Mouse (Mus musculus) E14TG2a.4 (cell line): ENCODE results near the gene Trim47.
"Not testable (repeated sequence)": the region's sequence is repeated elsewhere in the genome, so short reads cannot be mapped to it uniquely, and the experiment has no call there.

Experiments
- H3K27me3 ChIP-seq: 2 replicates; pipeline ENCODE4 v1.6.1; 2014; ENCODE audit warnings: low read length, control low read depth; ENCODE audit not compliant: insufficient read depth
- H3K36me3 ChIP-seq: 2 replicates; pipeline ENCODE4 v1.6.1; 2014; ENCODE audit warnings: low read length, control low read depth; ENCODE audit not compliant: insufficient read depth
- H3K4me1 ChIP-seq: replicated peaks from 2 replicates; pipeline ENCODE4 v1.6.1; 2014; ENCODE audit warnings: low read depth, low read length, control low read depth
- H3K4me3 ChIP-seq: replicated peaks from 2 replicates; pipeline ENCODE4 v1.5.1; 2014; ENCODE audit warnings: mild to moderate bottlenecking, low read length
- H3K9me3 ChIP-seq: 2 replicates; pipeline ENCODE4 v1.6.1; 2014; ENCODE audit warnings: low read length, control low read depth
- CTCF ChIP-seq: conservative IDR thresholded peaks from 2 replicates; pipeline ENCODE4 v1.5.1; 2014; ENCODE audit warnings: low read length
- NANOG ChIP-seq: IDR thresholded peaks from 2 replicates; pipeline ENCODE4 v1.6.1; 2014; ENCODE audit warnings: borderline replicate concordance, low read length, mixed read lengths
- POU5F1 ChIP-seq: IDR thresholded peaks from 2 replicates; pipeline ENCODE4 v1.6.1; 2014; ENCODE audit warnings: low read length, borderline replicate concordance

Gene Trim47

GRCm38 (mm10) chr11:116099462-116099861, 27.5 kb downstream of the Trim47 start:
- H3K9me3 ChIP-seq, result no peaks in the 10 kb centered on the region
- peaks cover 55% of the 10 kb centered on the region for H3K4me1 ChIP-seq
- H3K27me3 ChIP-seq, result no peaks in the 10 kb centered on the region
- H3K4me3 ChIP-seq, result no peak overlapping the region
- no peaks in the 10 kb centered on the region for H3K36me3 ChIP-seq
- TF ChIP-seq CTCF (no peak), NANOG (no peak), POU5F1 (no peak)

DNA sequence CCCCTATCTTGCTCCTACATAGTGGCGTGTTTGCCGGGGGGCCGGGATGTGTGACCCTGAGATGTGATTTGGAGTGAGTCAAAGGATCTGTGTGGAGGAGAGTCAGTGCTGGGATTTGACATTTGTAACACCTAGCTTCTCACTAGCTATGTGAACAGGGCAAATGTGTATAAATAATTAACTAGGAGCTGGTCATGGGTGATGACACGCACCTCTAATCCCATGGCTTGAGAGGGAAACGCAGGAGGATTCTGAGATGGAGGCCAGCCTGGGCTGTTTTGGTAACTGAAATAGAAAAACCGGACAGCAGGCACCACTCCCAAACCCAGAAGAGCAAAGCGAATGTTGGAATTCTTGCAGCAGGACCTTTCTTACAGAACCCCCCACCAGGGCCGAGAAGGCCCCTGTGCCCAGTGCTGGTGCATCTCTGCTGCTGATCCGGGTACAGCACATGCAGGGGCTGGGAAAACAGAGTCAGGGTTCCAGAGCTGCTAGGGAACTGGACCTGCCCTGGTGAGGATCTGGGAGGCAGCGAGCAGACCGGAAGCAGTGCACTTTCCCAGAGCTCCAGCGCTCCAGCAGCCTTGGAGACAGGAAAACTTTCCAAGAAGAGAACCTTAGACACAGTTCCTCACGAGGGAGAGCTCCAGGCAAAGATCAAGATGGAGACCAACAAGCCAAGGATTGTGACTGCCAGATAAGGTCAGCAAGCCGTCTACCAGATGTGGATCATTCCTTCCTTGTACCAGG, 28.1 kb downstream of the Trim47 start:
- Histone ChIP-seq H3K27me3 (no peaks in the 10 kb centered on the region), H3K36me3 (no peaks in the 10 kb centered on the region), H3K4me1 (peaks cover 52% of the 10 kb centered on the region), H3K4me3 (no peak overlapping the region), H3K9me3 (no peaks in the 10 kb centered on the region)
- no peak for TF ChIP-seq CTCF
- no peak for TF ChIP-seq POU5F1
- TF ChIP-seq NANOG, result no peak

DNA sequence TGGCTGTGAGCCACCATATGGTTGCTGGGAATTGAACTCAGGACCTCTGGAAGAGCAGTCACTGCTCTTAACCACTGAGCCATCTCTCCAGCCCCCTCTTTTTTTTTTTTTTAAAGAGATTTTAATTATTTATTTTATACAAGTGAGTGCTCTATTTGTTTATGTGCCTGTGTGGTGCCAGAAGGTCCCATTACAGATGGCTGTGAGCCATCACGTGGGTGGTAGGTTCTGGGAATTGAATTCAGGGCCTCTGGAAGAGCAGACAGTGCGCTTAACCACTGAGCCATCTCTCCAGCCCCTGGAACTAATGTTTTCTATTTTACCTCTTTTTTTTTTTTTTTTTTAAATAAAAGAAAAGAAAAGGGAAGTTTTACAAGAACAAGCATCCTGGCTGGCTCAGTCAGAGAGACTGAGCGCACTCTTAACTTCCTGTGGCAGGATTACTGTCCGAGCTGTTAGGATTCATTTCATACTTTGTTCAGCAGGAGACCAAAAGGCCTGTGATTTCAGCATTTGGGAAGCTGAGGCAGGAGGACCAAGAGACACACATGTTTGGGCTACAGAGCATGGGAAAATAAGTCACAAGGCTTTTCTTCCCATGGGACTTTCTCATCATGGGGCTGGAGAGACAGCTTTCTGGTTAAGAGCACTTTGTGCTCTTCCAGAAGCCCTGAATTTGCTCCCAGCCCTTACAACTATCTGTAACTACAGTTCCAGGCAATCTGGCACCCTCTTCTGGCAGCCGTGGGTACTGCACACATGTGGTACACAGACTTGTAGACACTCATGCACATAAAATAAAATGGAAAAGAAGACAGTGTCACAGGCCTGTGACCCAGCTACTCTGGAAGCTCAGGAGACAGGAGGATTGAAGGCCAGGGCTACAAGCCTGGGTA, 30.5 kb downstream of the Trim47 start:
- Histone ChIP-seq H3K27me3 (no peaks in the 10 kb centered on the region), H3K4me3 (0 out of 2 replicates have a peak overlapping the region, but pooled peaks have one; percentile 10), H3K4me1 (peaks cover 41% of the 10 kb centered on the region), H3K36me3 (no peaks in the 10 kb centered on the region), H3K9me3 (no peaks in the 10 kb centered on the region)
- TF ChIP-seq POU5F1, result no peak
- TF ChIP-seq CTCF, result peak; percentile 95
- no peak for TF ChIP-seq NANOG

DNA sequence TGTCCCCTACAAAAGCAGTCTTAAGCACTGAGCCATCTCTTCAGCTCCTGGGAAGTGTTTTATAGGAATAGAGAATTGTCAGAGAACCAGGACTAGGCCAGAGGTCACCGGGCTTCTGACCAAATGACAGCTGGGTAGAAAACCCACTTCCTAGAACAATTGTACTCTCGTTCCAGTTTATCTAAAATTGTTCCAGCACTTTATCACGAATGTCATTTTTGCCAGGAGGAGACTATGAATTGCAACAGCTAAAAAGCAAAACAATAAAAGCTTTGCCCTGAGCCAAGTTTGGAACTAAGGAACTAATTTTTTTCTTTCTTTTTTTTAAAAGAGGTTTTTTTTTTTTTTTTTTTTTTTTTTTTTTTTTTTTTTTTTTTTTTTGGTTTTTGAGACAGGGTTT, 31.4 kb downstream of the Trim47 start:
- TF ChIP-seq POU5F1 (no peak), NANOG (no peak), CTCF (no peak)
- no peaks in the 10 kb centered on the region for H3K27me3 ChIP-seq
- H3K9me3 ChIP-seq, result no peaks in the 10 kb centered on the region
- H3K4me1 ChIP-seq, result peaks cover 33% of the 10 kb centered on the region
- H3K4me3 ChIP-seq, result no peak overlapping the region
- no peaks in the 10 kb centered on the region for H3K36me3 ChIP-seq

DNA sequence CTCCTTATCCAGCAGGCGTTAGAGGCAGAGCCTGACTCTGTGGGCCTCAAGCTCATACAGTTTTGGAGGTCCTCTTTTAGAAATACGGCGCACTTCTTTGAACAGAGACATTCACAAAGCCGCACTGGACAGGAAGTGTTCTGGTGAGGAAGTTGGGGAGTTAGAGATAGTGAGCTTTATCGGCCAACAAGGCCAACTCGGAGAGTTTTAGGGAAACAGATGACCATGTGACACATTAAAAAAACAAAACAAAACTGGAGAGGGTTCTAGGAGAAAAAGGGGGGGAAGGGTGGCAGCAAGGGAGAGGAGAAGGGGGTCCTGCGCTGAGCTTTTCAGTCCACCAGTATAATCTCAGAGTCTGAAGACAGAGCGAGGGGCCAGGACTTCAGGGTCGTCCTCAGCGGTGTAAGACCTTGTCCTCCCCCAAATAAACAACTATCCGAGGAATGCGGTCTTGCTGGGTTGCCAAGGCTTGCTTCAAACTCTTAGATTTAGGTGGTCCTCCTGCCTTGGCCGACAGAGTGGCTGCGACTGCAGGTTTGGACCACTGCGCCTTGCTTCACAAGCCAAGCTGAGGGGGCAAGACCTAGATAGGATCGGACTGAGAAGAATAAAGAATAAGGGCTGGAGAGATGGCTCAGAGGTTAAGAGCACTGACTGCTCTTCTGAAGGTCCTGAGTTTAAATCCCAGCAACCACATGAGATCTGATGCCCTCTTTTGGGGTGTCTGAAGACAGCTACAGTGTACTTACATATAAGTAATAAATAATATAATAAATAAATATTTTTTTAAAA, 33.0 kb downstream of the Trim47 start:
- Histone ChIP-seq H3K9me3 (no peaks in the 10 kb centered on the region), H3K4me3 (no peak overlapping the region), H3K36me3 (no peaks in the 10 kb centered on the region), H3K4me1 (peaks cover 17% of the 10 kb centered on the region), H3K27me3 (no peaks in the 10 kb centered on the region)
- TF ChIP-seq CTCF, result no peak
- TF ChIP-seq POU5F1, result no peak
- TF ChIP-seq NANOG, result no peak

DNA sequence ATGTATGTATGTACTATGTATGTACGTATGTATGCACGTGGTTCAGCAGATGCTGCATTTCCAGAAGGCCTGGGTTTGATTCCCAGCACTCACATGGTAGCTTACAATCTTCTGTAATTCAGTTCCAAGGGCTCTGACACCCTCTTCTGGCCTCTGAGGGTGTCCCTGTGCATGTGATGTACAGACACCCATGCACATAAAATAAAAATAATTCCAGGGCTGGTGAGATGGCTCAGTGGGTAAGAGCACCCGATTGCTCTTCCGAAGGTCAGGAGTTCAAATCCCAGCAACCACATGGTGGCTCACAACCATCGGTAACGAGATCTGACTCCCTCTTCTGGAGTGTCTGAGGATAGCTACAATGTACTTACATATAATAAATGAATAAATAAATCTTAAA, 34.1 kb downstream of the Trim47 start:
- not testable (repeated sequence) for H3K4me3 ChIP-seq, H3K36me3 ChIP-seq, H3K27me3 ChIP-seq, H3K9me3 ChIP-seq
- H3K4me1 ChIP-seq, result peaks cover 20% of the 10 kb centered on the region

GRCm38 (mm10) chr11:116091591-116091990, 35.4 kb downstream of the Trim47 start:
- H3K36me3 ChIP-seq, result no peaks in the 10 kb centered on the region
- H3K4me3 ChIP-seq, result no peak overlapping the region
- H3K9me3 ChIP-seq, result no peaks in the 10 kb centered on the region
- peaks cover 25% of the 10 kb centered on the region for H3K4me1 ChIP-seq
- TF ChIP-seq POU5F1 (no peak), NANOG (no peak), CTCF (no peak)
- no peaks in the 10 kb centered on the region for H3K27me3 ChIP-seq

GRCm38 (mm10) chr11:116089545-116089944, 37.5 kb downstream of the Trim47 start:
- peaks cover 43% of the 10 kb centered on the region for H3K4me1 ChIP-seq
- H3K4me3 ChIP-seq, result no peak overlapping the region
- TF ChIP-seq POU5F1 (no peak), CTCF (no peak), NANOG (no peak)
- no peaks in the 10 kb centered on the region for H3K9me3 ChIP-seq
- peaks cover 14% of the 10 kb centered on the region for H3K36me3 ChIP-seq
- H3K27me3 ChIP-seq, result no peaks in the 10 kb centered on the region
